Mouse (Mus musculus): ENCODE measurements around the gene Plekha6.

Gene Plekha6

GRCm38 (mm10) chr1:133163820-133164431 lies at the start of gene Plekha6:
Gene Plekha6 (plus strand): TSS chr1:133164210.
- peak; percentile 43 for DNase-seq

DNA sequence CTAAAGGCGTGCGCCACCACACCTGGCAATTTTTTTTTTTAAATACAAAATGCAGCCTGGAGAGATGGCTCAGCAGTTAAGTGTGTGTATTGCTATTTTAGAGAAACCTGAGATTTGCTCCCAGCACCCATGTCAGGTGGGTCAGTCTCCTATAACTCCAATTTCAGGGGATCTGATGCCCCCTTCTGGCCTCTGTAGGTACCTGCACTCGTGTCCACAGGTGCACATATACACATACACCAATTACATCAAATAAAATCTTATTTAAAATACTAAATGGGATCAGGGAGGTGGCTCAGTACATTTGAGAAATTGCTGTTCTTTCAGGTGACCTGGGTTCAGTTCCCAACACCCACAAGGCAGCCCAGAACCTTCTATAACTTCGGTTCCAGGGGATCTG lies 47.9 kb upstream of the Plekha6 start:
- no peak for DNase-seq

DNA sequence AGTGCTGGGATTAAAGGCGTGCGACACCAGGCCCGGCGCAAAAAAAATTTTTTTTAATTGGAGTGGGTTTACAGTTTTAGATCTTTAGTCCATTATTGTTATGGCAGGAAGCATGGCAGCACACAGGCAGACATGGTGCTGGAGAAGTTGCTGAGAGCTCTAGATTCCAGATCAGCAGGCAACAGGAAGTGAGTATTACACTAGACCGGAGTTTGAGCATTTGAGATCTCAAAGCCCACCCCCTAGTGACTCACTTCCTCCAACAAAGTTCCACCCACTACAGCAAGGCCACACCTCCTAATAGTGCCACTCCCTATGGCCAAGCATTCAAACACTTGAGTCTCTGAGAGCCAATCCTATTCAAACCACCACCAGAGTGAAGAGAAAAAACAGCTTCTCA lies 45.9 kb upstream of the Plekha6 start:
- no peak for DNase-seq

DNA sequence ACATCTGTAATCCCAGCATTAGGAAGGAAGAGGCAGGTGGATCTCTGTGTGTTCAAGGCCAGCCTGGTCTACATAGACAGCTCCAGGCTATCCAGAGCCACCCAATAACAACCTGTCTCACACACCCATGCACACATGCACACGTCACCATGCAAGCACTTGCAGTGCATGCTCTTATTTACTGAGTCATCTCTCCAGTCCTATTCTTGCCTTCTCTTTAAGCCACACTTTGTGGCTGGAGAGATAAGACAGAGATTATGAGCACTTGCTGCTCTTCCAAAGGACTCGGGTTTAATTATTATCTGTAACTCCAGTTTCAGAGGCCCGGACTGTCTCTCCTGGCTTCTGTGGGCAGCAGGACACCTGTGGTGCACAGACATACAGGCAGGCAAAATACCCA lies 45.2 kb upstream of the Plekha6 start:
- DNase-seq = no peak

DNA sequence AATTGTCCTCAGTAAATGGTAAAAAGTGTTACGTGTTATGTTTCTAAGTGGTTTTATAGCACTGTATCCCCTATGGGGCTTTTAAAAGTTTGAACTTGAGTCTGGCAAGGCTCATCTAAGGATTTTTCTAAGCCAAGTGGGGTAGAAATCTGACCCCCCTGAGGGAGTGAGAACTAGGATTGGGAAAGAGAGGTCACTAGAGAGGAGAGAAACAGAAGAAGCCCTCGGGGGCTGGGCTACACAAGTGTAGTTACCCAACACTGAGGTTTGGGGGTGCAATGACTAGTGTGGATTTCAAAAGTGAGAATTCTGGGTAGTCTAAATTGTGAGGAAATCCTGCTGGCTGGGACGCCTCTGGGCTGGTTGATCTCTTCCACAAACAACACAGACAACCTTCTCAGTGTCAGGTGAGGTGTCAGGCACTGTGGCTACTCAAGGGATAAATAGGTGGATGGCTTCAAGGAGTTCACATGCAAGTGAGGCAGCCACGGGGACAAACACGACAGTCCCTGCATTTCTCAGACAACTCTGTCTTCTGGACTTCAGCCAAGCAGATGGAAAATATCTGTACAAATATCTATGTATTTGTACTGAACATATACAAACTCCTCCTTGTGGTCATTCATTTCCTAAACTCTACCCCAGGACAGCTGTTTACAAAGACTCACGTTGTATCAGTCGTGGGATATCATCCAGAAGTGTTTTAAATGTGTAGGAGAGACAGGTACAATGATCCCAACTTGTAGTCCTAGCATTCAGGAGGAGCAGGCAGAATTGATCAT lies 43.9 kb upstream of the Plekha6 start:
- DNase-seq = no peak

GRCm38 (mm10) chr1:133121246-133121645 lies 42.8 kb upstream of the Plekha6 start:
- DNase-seq = no peak

- DNase-seq = no peak
Observed at GRCm38 (mm10) chr1:133124137-133124536, 39.9 kb upstream of the Plekha6 start.

DNA sequence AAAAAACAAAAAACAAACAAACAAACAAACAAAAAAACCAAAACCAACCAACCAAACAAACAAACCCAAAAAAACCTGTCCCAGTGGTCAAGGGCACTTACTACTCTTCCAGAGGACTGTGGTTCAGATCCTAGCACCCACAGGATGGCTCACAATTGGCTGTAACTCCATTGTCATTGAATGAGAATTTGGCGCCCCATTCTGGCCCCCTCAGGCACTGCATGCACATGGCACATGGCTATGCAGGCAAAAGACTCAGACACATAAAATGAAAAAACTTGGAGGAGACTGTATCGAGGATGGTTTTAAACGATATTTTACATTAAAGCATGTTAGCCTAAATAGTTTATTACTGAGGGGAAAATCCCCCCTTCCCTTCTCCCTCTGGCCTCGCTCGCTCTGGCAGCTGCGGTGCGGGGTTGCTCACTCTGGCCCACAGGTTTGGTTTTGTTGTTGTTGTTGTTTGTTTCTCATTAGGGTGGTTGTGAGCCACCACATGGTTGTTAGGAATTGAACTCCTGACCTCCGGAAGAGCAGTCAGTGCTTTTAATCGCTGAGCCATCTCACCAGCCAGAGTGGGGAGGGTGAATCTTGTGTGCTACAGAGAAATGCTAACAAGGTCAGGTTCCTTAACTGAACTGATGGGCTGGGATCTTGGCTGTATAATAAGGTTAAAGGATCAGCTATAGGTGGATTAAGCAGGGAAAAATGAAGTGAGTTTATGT lies 38.2 kb upstream of the Plekha6 start:
- DNase-seq = no peak

DNA sequence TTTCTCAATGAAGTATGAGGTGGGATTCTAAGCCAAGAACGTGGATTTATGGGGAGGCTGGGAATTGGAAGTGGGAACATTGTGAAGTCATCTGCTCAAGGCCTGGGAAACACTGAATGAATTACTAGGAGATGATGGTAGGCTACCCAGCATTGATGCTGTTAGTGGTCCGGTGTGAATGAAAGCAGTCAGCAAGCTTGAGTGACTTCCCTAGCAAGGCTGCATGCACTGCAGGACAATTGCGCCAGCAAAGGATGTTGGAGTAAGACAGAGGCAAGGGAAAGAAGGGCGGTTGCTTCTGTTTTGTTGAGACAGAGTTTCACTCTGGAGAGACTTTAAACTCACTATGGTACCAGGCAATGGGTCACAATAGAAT lies 37.7 kb upstream of the Plekha6 start:
- DNase-seq = no peak

GRCm38 (mm10) chr1:133127328-133127727 lies 36.7 kb upstream of the Plekha6 start:
- no peak for DNase-seq

GRCm38 (mm10) chr1:133129471-133130221 lies 34.4 kb upstream of the Plekha6 start:
- no peak for DNase-seq

GRCm38 (mm10) chr1:133130638-133131560 lies 33.1 kb upstream of the Plekha6 start, which contains the start of gene Ppp1r15b:
Gene Ppp1r15b (plus strand): TSS chr1:133131143.
- DNase-seq = peak; percentile 97

DNA sequence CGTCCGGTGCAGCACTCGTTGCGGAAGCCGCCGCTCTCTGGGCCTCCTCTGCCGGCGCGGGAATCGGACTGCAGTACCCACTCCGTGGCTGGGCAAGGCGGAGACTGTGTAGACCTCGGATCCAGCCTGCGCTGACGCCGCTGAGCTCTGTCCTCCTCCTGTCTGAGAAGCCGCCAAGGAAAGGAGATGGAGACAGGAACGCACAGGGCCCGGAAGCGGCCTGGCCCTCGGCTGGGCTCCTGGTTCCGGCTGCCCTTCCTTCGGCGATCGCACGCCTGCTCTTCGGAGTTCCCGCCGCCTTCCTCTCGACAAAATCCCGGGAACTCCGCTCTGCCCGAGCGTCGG lies 32.5 kb upstream of the Plekha6 start:
- no peak for DNase-seq

DNA sequence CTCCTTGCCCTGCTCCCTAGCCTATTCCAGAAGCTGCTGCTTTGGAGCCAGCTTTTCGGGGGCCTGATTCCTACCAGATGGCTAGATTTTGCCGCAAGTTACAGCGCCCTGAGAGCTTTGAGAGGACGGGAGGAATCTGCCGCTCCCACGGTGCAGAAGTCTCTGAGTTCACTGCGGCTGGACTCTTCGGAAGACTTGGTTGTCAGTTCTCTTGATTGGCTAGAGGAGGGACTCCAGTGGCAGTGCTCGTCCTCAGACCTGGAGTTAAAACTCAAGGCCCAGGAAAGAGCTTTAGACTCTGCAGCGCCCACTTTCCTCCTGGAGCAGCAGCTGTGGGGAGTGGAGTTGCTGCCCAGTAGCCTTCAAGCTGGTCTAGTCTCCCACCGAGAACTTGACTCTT lies 32.1 kb upstream of the Plekha6 start:
- DNase-seq = no peak

- peak; percentile 34 for DNase-seq
Observed at GRCm38 (mm10) chr1:133132388-133133326, 31.4 kb upstream of the Plekha6 start.

GRCm38 (mm10) chr1:133133425-133133824 lies 30.6 kb upstream of the Plekha6 start:
- DNase-seq = no peak

- DNase-seq = no peak
Observed at GRCm38 (mm10) chr1:133134071-133134470, 29.9 kb upstream of the Plekha6 start.

DNA sequence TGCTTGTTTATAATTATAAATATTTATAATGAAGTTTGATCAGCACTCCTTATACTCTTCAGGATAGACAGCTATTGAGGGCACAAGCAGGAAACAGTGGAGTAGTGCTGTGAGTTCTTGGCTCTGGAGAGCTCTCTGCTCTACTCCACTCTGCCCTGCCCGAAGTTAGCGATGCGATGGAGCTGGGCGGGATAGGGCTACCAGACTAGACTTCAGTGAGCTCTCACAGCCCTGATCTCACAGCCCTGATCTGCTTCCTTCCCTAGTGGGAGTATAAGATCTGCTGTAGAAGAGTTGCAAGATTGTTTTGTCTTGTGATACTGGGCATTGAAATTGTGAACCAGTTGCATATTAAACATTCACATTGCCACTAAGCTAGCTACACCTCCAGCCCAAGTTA lies 29.1 kb upstream of the Plekha6 start:
- peak; percentile 25 for DNase-seq

GRCm38 (mm10) chr1:133135808-133136207 lies 28.2 kb upstream of the Plekha6 start:
- DNase-seq = no peak

DNA sequence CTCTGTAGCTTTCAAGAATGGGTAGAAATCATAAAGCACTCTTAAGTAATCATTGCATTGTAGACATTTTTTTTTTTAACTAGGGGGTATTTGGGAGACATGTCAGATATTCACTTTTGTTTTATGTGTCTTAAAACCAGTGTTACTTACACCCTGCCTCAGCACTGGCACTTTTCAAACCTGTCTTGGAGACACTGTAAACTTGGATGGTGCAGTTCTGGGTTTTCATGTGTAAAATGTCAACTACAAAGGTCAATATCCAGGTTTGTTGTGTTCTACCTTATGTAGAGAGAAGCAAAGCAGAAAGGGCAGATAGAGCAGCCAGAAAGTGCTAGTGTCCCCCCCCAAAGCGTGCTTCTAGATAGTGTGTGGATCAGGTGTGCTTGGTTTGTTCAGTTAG lies 25.6 kb upstream of the Plekha6 start:
- no peak for DNase-seq
